Mouse (Mus musculus) embryonic fibroblast, embryonic 13.5 days (primary cell): ENCODE data around the gene Arsk. TPM values are rescaled to one million over a fixed set of nuclear protein-coding genes. Genes with fewer than 3 reads are reported as not detected.
A peak's percentile ranks its signal among the peaks of the same experiment; 100 is the strongest.

Experiments used
- H3K27ac ChIP-seq: 2 replicates; pipeline ENCODE4 v1.5.1; 2012; ENCODE audit warnings: low read length, control low read depth, inconsistent platforms; ENCODE audit not compliant: insufficient read depth
- H3K4me1 ChIP-seq: 2 replicates; pipeline ENCODE4 v1.6.1; 2011; ENCODE audit warnings: low read length; ENCODE audit not compliant: control insufficient read depth, insufficient read depth
- H3K4me3 ChIP-seq: 2 replicates; pipeline ENCODE4 v1.5.1; 2011; ENCODE audit warnings: mild to moderate bottlenecking, control low read depth, low read length; ENCODE audit not compliant: insufficient read depth
- CTCF ChIP-seq: IDR thresholded peaks from 2 replicates; pipeline ENCODE4 v1.5.1; 2011; ENCODE audit warnings: mild to moderate bottlenecking, control low read depth, low read length, moderate library complexity, borderline replicate concordance; ENCODE audit not compliant: insufficient read depth
- POLR2A ChIP-seq: IDR thresholded peaks from 2 replicates; pipeline ENCODE4 v1.6.1; 2011; ENCODE audit warnings: low read depth, mild to moderate bottlenecking, control low read depth, low read length, moderate library complexity
- polyA plus RNA-seq: library from polyadenylated mRNA; stranded (reverse); fragments of >200 nt; gene quantifications from 2 replicates; pipeline ENCODE4 v1.2.4, GENCODE M21; 2011; ENCODE audit warnings: low read depth; ENCODE audit not compliant: missing spikeins, insufficient read length

Arsk gene
- polyA plus RNA-seq = 21.8 and 24.8 TPM in 2 replicates

- TF ChIP-seq CTCF (no peak), POLR2A (peak; percentile 89)
- Histone ChIP-seq H3K4me3 (peak within 1 kb of the TSS; percentile 81), H3K27ac (peak within 1 kb of the TSS; percentile 23; the same call in 1 of the 2 replicates), H3K4me1 (no peaks in the 10 kb centered on the region; the same call in 1 of the 2 replicates)
These were observed at the start of gene Arsk, which contains the start of gene Ttc37 for GRCm38 (mm10) chr13:76098493-76099303. TSS of gene Arsk (minus strand) at chr13:76098660. TSS of gene Ttc37 (plus strand) at chr13:76098734.

DNA sequence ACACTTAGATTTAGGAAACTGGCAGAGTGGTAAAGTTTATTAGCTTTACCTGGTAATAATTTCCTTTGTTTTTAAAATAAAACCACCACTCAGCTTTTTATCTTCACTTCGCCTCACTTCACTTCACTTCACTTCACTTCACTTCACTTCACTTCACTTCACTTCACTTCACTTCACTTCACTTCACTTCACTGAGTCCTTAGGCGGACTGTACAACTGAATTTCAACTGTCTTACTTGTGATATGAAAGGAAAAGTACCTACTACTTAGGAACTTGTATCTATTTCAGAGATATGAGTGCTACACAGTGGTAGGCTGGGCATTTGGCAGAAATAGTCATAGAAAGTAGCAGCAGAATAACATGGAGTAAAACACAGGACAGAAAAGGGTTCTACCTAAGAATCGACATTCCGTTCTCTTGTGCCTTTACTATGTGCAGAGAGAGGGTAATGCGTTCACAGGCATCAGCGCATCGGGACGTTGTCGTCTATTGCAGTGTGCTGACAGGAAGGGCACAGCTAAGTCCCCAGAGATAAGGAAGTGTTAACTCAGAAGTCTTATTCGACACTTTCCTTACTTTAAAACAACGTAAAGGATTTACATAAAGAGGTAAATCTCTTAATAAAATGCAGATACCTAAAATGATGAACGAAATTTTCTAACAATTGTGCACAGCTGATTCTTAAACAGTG lies 42.8 kb upstream of the Arsk start:
- TF ChIP-seq POLR2A (no peak), CTCF (no peak)
- Histone ChIP-seq H3K4me3 (no peak overlapping the region), H3K27ac (no peak overlapping the region), H3K4me1 (no peaks in the 10 kb centered on the region)

GRCm38 (mm10) chr13:76138862-76139261 lies 40.4 kb upstream of the Arsk start:
- H3K27ac ChIP-seq = no peak overlapping the region
- no peaks in the 10 kb centered on the region for H3K4me1 ChIP-seq
- no peak for TF ChIP-seq CTCF
- TF ChIP-seq POLR2A = no peak
- no peak overlapping the region for H3K4me3 ChIP-seq

GRCm38 (mm10) chr13:76132415-76132814 lies 34.0 kb upstream of the Arsk start:
- H3K4me3 ChIP-seq = no peak overlapping the region
- TF ChIP-seq CTCF (no peak), POLR2A (no peak)
- no peaks in the 10 kb centered on the region for H3K4me1 ChIP-seq
- H3K27ac ChIP-seq = no peak overlapping the region

GRCm38 (mm10) chr13:76128799-76129198 lies 30.3 kb upstream of the Arsk start:
- no peak overlapping the region for H3K27ac ChIP-seq
- TF ChIP-seq CTCF (no peak), POLR2A (no peak)
- no peak overlapping the region for H3K4me3 ChIP-seq
- H3K4me1 ChIP-seq = no peaks in the 10 kb centered on the region

DNA sequence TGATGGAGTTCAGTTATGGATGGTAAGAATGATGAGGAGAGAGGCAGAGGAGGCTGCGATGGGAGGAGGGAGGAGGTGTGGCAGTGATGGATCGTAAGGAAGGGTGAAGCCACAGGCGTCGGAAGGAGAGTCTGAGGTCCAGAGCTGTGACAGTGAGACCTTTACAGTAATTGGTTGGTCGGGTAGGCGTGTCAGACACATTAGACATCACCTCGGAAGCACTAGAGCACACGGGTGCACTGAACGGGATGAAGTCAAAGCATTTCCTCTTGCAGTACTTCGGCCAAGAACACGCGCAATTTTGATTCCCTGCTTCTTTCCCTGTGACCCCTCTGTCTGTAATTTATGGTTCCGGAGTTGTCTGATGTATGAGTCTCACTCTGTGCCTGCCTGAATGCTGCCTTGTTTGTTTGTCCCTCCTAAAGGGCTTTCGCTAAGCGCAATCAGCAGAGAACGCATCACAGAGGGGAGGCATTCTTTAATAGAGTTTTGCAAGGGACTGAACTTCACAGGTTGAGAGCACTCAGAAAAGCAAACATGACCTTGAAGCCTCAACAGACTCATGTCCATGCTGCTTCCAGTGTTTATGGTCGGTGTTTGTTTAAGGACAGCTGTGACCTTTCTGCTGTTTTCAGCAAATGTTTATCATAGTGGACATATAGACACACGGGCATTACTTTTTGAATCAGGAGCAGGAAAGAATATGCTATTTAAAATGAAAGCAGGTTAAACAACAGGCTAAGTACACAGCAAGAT lies 10.8 kb upstream of the Arsk start:
- no peak overlapping the region for H3K27ac ChIP-seq
- no peak overlapping the region for H3K4me3 ChIP-seq
- no peak for TF ChIP-seq POLR2A
- TF ChIP-seq CTCF = no peak
- H3K4me1 ChIP-seq = no peaks in the 10 kb centered on the region

GRCm38 (mm10) chr13:76101989-76102388 lies 3.5 kb upstream of the Arsk start:
- H3K27ac ChIP-seq = no peak overlapping the region
- H3K4me1 ChIP-seq = no peaks in the 10 kb centered on the region; the same call in 1 of the 2 replicates
- no peak for TF ChIP-seq CTCF
- TF ChIP-seq POLR2A = no peak
- H3K4me3 ChIP-seq = no peak overlapping the region

GRCm38 (mm10) chr13:76098116-76098492 lies 356 bp downstream of the Arsk start:
- H3K27ac ChIP-seq = peak overlapping the region; percentile 23; the same call in 1 of the 2 replicates
- H3K4me1 ChIP-seq = no peaks in the 10 kb centered on the region; the same call in 1 of the 2 replicates
- TF ChIP-seq POLR2A (0 out of 2 replicates have a peak, but pooled peaks have one; percentile 26), CTCF (no peak)
- peak overlapping the region; percentile 81 for H3K4me3 ChIP-seq

GRCm38 (mm10) chr13:76074323-76074722 lies 24.1 kb downstream of the Arsk start:
- TF ChIP-seq POLR2A = no peak
- no peak for TF ChIP-seq CTCF
- Histone ChIP-seq H3K4me3 (no peak overlapping the region), H3K27ac (no peak overlapping the region), H3K4me1 (no peaks in the 10 kb centered on the region)

DNA sequence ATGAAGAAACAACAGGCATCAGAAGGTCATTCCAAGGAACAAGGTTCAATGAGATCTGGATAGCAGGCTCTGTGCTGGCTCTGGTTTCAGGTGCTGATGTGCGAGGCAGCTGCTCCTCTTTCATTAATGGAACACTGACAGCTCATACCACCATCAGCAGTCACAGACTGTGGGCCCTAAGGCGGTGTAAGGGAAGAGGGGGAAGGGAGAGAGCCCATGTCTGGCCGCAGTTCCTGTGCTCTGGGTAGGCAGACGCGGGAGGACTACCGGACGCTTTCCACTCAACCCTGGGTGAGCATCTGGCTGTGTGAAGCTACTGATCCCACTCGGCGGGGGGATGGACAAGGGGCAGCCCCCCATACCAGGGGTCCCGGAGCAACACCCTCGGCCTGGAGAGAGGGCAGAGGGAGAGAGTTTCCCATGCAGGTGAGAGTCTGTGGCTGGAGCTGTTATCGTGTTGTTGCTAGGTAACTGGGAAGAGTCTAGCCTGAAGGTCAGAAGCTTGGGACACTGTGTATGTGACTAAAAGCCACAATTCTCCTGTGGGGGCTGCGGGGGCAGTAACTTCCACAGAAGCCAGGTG lies 34.0 kb downstream of the Arsk start:
- TF ChIP-seq CTCF (no peak), POLR2A (no peak)
- H3K4me1 ChIP-seq = no peaks in the 10 kb centered on the region
- H3K4me3 ChIP-seq = no peak overlapping the region
- H3K27ac ChIP-seq = no peak overlapping the region
